Mouse (Mus musculus) left cerebral cortex, postnatal 25 days (tissue): ENCODE results near the gene Grm4. TPM values are rescaled to one million over a fixed set of nuclear protein-coding genes. Genes with fewer than 3 reads are reported as not detected.

Source experiments
- DNase-seq, 2 experiments: peaks; one replicate each; pipeline ENCODE4 v3.0.0; 2022; ENCODE audit warnings: low spot score in 2 of 2, mixed read lengths in 1 of 2
- intact Hi-C: fragments of 180-260 bp; cut with DNase I; formaldehyde crosslinking; loops from one replicate; pipeline ENCODE4 v1.15.1; 2025
- total RNA-seq, 2 experiments: library from RNA; stranded (reverse); gene quantifications; 2 replicates each; pipeline ENCODE4 v1.2.3; 2021

Gene Grm4
- total RNA-seq, 2 experiments from 2014 or later: 21.1 to 30.4 TPM

GRCm38 (mm10) chr17:27554062-27554960 lies 33.1 kb upstream of the Grm4 start:
- intact Hi-C loops: no loop called here
- no peak for DNase-seq

- intact Hi-C loops: no loop called here
- no peak for DNase-seq
These were observed 31.3 kb upstream of the Grm4 start for GRCm38 (mm10) chr17:27552215-27553201.

DNA sequence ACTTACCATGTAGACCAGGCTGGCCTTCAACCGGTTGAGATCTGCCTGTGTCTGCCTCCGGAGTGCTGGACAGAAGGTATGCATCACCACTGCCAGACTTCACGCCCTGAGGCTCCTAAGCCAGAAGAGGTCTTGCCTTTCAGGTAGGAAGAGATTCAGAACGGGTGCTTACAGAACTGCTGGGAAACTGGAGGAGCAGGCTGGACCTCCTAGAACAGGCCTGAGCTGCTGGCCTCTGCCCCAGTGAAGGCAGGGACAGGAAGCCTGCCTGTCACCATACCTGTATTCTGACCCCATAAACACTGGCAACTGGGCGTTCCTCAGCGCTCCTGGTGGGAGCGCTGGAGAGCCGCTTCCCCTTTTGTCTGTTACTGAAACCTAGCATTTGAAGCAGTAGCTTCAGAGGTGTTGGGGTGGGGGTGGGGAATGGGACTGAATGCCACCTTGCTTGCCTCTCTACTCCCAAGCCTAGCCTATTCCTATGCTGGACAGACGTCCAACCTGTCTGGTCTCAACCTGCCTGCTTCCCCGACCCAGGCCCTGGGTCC lies 30.3 kb upstream of the Grm4 start:
- intact Hi-C loops: no loop called here
- DNase-seq: no peak

- DNase-seq: no peak
- intact Hi-C loops: no loop called here
These were observed 28.0 kb upstream of the Grm4 start for GRCm38 (mm10) chr17:27549234-27549633.

DNA sequence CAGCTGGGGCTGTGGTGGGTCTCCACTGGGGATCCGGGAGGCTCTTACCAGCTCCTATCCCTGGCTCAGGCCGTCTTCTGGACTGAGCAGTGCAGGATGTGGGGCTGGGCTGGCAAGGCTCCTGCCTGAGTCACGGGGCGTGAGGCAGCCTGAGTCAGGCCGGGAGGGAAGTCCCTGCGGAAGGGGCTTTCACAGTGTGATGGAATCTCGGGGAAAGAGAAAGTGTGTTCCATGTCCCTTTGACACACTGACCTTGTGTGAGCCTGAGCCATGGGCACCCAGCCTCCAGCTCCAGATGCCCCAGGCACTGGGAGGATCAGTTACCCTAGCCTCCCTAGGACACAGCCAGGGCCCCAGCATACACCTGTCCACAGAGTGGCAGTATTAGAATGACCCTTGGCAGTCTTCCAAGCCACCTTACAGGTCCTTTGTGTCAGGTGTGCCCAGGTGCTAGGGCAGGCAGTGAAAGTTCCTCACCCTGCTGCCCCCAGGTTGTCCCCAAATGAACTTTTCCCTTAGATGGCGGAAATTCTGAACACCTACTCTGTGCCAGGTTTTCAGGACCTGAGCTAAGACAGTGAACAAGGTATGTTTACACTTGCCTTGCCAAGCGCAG lies 26.2 kb upstream of the Grm4 start:
- DNase-seq: no peak
- intact Hi-C loops: no loop called here

- DNase-seq: no peak
- intact Hi-C loops: no loop called here
These were observed 25.4 kb upstream of the Grm4 start for GRCm38 (mm10) chr17:27546574-27547085.

GRCm38 (mm10) chr17:27545991-27546390 lies 24.8 kb upstream of the Grm4 start:
- intact Hi-C loops: no loop called here
- DNase-seq: no peak

GRCm38 (mm10) chr17:27544551-27544950 lies 23.3 kb upstream of the Grm4 start:
- peak in 1 of 2 experiments; percentile 79 for DNase-seq
- intact Hi-C loops: no loop called here

DNA sequence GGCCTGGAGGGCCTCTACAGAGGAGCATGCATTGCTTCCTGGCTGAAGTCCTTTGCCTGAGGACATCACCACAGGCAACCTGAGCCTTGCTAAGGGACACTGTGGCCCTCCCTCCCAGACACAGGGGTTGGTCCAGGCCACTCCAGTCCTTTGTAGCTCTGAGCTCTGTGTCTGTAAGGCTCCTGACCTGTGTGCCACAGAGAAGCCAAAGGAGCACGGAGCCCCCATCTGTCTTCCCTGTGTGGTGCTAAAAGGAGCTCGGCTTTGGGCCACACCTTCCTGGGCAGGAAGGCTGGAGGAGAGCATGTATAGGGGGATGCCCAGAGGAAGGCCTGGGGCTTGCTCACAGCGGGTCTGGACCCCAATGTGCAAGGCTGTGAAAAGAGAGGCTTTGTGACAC lies 20.8 kb upstream of the Grm4 start:
- intact Hi-C loops: no loop called here
- no peak for DNase-seq

GRCm38 (mm10) chr17:27541261-27541660 lies 20.1 kb upstream of the Grm4 start:
- DNase-seq: no peak
- intact Hi-C loops: no loop called here

- intact Hi-C loops: loop anchor here (2.0 to 5.0 kb wide), 2 partner anchors 24 to 233 kb away; no protein-coding TSS in a partner anchor
These were observed 13.5 kb upstream of the Grm4 start for GRCm38 (mm10) chr17:27534718-27535117.

DNA sequence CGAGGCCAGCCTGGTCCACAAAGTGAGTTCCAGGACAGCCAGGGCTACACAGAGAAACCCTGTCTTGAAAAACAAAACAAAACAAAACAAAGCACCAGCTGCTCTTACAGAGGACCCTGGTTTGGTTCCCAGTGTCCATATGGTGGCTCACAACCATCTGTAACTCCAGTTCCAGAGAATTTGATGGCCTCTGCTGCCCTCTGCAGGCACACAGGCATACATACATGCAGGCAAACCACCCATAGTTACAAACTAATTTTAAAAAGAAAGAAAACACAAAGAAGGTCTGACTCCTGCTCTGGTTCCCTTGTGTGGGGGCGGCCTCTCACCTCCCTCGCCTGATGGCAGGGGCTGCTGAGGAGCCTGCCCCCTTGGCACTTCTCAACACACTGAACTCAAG lies 12.2 kb upstream of the Grm4 start:
- intact Hi-C loops: no loop called here

More at GRCm38 (mm10) chr17:27534718-27535117, 13.5 kb upstream of the Grm4 start:
- peak; percentile 88 to 89 for DNase-seq

DNA sequence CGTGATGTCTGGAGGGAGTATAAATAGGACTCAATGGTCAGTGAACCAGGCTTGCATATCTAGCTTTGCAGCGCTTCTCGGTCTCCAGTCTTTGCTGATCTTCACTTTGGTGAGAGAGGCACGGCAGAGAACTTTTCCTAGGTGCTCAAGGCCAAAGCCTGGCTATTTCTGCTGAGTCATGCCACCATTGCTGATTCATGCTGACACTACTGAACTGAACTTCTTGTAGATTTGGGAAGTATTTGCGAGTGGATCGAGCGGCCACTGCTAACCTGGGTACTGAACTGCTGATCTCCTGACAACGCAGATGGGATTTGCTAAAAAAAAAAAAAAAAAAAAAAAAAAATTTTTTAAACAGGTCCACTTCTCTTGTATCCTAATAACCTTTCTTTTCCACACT lies 10.9 kb upstream of the Grm4 start:
- intact Hi-C loops: no loop called here
- DNase-seq: no peak

More for the DNA sequence above, 12.2 kb upstream of the Grm4 start:
- DNase-seq: no peak

DNA sequence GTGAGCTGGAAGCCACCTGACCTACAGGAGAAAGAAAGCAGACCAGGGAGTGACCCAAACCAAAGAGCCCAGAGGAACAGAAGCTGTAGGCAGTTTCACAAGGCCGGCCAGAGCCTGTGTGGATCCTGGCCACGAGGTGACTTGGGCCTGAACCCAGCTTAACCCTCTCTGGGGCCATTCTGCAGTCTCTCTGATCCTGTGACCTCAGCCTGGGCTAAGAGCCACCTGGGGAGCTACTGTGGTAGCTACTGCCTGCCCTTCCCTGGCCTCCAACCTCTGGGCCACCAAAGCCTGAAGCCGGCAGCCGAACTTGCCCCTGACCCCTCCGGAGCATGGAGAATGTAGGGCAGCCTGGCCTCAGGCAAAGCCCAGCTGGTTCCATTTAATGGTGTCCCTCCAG lies 7.6 kb upstream of the Grm4 start:
- DNase-seq: no peak
- intact Hi-C loops: no loop called here

DNA sequence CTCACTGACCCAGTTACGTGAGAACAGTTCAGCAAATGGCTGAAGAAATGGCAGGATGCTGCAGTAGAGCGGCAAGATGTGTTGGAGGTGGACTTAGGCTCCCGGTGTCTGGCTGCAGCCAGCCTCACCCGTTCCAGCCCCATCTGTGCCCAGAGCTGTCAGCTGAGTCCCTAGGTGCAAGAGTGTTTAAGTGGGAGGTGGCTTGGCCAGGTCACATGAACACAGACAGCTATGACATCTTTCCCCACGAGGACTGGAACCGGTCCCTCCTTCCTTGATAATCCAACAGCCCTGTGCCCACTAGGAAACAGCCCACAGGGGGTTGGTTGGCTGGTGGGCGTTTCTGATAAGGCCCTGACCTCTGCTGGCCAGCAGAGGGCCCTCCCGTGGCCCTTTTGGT lies 6.8 kb upstream of the Grm4 start:
- intact Hi-C loops: no loop called here
- no peak for DNase-seq

GRCm38 (mm10) chr17:27527188-27527587 lies 6.0 kb upstream of the Grm4 start:
- intact Hi-C loops: no loop called here
- DNase-seq: no peak

- no peak for DNase-seq
- intact Hi-C loops: no loop called here
These were observed 1.9 kb upstream of the Grm4 start for GRCm38 (mm10) chr17:27523121-27523520.

DNA sequence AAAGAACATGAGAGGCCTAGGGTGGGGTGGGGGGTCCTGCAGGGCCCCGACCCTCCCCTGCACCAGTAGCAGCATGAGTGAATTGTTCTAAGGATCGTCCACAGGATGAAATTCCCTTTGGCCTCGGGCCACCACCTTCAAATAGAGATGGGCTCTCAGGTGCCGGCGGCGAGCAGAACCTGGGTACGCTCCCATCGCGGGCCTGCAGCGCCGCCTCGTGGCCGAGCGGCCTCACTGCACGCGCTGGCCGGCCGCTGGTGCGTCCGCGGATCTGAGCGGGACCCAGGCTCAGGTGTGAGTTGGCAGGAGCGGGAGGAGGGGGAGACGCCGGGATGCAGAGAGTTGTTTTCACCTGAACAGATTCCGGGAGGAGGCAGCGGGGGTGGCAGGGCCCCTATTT lies 646 bp downstream of the Grm4 start:
- peak; percentile 49 to 65 for DNase-seq
- intact Hi-C loops: loop anchor here (2.0 kb wide), 2 partner anchors 356 to 488 kb away; no protein-coding TSS in a partner anchor
